Mouse (Mus musculus): ENCODE measurements around the gene Ank2.

The Ank2 gene

GRCm38 (mm10) chr3:127282277-127282676 is 216.9 kb downstream of the Ank2 start:
- DNase-seq (ENCODE audit: low spot score): no peak

DNA sequence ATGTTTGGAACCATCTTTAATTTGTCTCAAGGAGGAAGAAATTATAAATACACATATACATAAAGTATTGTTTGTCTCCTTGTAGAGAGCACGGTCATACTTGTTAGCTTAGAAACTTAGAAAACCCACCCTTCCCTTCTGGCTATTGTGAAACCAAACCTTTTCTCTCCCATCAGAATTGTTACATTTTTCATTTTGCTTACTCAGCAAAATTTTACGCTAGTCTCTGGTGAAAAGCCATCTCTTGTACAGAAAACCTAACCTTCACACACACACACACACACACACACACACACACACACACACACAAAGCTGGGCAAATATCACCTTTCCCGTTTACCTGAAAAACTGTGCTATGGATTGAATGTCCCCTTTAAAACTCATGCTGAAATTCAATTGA is 217.8 kb downstream of the Ank2 start:
- DNase-seq (ENCODE audit: low spot score): no peak

- no peak for DNase-seq (ENCODE audit: low spot score)
These were observed 218.8 kb downstream of the Ank2 start for GRCm38 (mm10) chr3:127280376-127280775.

GRCm38 (mm10) chr3:127275953-127276352 is 223.2 kb downstream of the Ank2 start:
- no peak for DNase-seq (ENCODE audit: low spot score)

DNA sequence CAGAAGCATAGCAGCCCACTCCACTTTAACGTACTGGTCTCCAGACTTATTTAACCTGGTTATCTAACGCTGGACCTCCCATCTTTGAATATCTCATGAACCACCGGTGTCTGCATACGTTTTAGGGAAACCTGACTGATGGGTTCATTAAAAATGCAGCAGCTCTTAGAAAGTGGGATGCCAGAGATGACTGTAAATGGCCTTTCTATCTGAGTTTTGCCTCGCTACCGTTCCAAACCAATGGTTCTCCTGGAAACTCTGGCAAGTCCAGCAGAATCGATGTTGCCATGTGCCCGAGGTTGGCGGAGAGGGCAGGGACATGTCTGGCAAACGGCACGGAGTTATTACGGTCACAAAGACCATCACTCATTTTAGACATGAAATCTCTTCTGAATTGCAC is 226.3 kb downstream of the Ank2 start:
- DNase-seq (ENCODE audit: low spot score): no peak

DNA sequence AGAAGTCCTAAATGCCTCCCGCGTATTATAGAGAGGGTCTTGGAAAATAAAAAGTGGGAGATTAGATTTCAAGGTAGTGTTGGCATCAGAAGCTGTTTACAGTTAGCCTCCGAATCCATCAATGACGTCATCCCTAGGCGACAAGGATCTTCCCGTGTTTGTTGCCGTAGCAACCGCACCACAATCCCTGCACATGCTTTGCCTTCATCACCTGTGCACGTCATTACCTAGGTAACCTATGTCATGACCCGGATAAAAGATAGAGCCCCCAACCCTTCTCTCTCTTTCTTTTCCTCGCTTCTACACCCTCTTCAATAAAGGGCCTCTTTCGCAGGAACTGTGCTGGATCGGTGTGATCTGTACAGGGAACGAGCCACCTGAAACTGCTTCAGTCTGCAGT is 229.5 kb downstream of the Ank2 start:
- no peak for DNase-seq (ENCODE audit: low spot score)

- no peak for DNase-seq (ENCODE audit: low spot score)
These were observed 231.3 kb downstream of the Ank2 start for GRCm38 (mm10) chr3:127267846-127268245.

GRCm38 (mm10) chr3:127265732-127266131 is 233.4 kb downstream of the Ank2 start:
- DNase-seq (ENCODE audit: low spot score): no peak

DNA sequence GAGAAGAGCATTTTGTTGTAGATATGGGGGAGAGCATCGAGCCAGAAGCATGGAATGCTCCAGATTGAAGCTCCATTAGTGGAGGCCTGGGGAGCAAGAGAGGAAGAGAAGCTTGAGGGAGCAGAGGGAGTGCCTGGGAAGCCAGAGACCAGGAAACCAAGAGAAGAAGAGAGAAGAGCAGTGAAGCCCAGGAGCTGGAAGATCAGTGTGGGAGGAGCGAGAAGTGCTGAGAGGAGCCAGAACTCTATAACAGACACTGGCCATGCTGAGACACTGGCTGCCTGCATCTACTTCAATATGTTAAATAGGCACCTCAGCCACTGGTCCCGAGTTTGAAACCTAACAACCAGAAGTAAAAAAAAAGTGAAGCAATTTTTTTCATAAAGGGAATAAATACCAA is 234.0 kb downstream of the Ank2 start:
- no peak for DNase-seq (ENCODE audit: low spot score)

- no peak for DNase-seq (ENCODE audit: low spot score)
These were observed 238.4 kb downstream of the Ank2 start for GRCm38 (mm10) chr3:127260786-127261166.

- no peak for DNase-seq (ENCODE audit: low spot score)
These were observed 239.0 kb downstream of the Ank2 start for GRCm38 (mm10) chr3:127260007-127260785.

DNA sequence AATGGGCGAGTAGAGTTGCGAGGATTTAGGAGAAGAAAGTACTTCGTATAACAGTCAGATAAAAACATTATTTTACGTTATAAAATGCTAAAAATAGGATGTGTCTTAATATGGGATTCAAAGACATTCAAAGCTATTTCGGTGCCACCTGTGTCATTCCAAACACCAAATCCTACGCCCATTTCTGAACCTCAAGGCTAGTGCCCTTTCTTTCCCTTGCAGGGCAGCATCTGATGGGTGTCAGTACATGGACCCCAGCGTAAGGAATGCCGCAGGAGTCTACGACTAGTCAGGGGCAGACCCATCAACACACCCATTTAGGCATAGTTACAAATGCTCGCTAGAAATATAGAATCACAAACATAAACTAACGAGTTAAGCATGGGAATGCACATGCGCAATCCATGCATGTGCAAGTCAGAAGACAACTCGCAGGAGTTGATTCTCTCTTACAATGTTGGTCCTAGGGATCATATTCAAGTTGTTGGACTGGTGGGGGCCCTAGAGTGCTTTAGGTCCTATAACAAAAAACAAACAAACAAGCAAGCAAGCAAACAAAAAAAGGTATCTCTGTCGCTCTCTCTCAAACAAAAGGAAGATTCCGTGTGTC is 240.6 kb downstream of the Ank2 start:
- DNase-seq (ENCODE audit: low spot score): no peak

DNA sequence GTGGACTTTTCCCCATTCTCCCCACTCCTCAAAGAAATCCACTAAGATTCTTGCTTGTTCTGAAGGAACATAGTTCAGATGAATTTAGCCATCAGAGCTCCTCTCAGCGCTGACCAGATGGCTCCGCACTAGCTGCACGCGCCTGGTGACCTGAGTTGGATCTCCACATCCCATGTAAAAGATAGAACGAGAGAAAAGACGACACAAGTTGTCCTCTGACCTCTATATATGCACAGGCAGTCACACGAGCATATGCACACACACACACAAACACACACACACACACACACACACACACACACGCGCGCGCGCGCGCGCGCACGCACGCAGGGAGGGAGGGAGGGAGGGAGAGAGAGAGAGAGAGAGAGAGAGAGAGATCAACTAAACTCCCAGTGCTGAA is 241.2 kb downstream of the Ank2 start:
- no peak for DNase-seq (ENCODE audit: low spot score)

DNA sequence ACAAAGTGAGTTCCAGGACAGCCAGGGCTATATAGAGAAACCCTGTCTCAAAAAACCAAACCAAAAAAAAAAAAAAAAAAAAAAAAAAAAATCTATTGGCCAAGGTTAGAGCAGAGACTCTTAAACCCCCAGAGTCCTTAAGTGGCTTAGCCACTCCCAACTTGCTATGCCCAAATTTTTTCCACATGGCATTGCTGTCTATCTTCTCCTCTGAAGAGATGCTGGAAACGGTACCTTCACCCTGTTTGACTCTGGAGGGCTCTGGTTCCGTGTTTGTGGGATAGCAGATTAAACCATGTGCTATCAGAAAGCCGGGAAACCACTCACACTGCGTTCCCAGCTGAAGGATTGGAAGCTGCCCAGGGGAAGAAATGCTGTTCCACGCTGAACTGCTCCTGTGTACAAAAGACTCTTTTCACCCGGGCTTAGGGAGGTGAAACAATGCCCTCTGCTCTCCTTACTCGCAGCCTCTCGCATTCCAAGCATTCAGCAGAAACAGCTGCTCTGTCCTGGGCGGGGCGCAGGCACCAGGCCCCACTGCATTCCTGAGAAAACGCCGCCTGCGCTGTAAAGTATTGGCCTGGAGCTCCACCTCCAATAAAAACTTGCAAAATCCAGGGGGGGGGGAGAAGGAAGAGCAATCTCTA is 241.7 kb downstream of the Ank2 start:
- peak; percentile 30 for DNase-seq (ENCODE audit: low spot score)

DNA sequence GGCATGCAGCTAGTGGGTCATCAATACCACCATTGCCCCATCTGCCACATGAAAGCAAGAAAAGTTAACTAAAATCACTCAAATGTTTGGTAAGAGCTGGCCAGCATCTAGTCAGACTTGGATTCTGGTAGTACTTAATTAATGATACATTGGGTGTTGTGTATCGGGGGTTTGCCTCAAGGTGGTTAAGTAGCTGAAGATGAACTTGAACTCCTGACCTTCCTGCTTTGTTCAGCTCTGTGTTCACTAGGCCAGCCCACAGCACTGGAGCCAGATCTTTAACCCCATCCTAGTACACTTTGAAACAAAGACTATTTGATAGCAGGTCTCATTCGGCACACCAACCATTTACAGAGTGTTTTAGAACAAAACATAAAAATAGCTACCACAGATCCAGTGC is 242.5 kb downstream of the Ank2 start:
- no peak for DNase-seq (ENCODE audit: low spot score)

DNA sequence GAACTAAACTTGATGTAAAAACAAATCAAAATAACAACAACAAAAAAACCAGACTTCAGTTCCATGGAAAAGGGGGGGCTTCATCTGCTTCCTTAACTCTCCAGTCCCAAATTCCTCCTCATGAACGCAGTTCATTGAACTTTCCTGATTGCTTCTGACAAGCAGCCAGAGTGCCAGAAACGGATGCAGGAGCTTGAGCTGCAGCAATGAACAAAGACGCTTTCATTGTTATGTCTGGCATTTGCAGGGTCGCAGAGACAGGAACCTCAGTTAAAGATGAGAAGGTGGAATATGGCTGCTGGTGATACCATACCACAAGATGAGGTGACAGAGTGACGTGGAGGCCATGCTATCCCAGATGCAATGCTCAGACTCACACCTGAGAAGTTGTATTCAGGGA is 248.2 kb downstream of the Ank2 start:
- no peak for DNase-seq (ENCODE audit: low spot score)

GRCm38 (mm10) chr3:127248611-127249010 is 250.5 kb downstream of the Ank2 start:
- no peak for DNase-seq (ENCODE audit: low spot score)

- DNase-seq (ENCODE audit: low spot score): no peak
These were observed 252.0 kb downstream of the Ank2 start for GRCm38 (mm10) chr3:127246989-127247708.

DNA sequence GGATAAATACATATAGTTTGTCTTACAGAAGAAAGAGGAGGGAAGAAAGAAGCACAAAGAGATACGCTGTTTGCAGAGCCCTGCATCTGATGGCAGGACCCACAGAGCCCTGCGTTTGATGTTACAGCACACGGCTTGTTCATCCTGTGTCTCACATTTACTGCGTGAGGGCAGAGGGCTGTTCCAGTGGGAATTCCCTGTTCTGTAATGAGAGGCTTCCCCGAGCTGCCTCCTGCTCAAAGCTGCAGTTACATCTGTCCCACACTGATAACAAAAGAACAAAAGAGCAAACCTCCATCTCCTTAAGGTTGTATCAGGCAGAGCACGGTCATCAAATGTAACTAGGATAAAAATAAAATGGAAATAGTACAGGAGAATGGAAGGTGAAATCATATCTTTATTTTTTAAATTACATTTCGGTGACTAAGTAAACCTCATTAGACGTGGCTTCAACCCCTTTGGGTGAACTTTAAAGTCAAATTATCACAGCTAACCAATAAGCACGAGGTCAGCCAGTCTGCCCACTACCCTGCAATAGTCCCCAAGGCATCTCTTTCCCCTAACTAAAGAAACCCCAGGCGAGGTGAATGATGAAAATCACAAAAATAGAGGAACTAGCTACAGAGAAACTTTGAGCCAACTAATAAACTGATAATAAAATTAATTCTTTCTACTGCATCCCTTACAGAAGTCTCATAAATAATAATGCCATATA is 255.1 kb downstream of the Ank2 start:
- no peak for DNase-seq (ENCODE audit: low spot score)

- no peak for DNase-seq (ENCODE audit: low spot score)
These were observed 256.8 kb downstream of the Ank2 start for GRCm38 (mm10) chr3:127242234-127242810.

DNA sequence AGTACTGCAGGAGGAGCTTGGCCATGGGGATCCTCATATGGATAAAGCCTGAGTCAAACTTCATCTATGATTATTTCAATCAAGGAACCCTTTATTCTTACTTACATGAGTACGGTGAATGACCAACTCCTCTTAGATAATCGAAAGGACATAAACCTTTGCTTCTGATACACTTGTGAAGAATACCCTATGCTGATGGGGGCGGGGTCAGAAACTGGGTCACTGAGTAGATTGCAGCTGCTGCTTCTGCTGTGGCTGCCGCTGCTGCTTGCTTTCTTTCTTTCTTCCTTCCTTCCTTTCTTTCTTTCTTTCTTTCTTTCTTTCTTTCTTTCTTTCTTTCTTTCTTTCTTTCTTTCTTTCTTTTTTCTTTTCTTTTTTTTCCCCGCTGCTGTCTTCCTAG is 263.9 kb downstream of the Ank2 start:
- no peak for DNase-seq (ENCODE audit: low spot score)

All from left cerebral cortex, adult 11 months (tissue).